Mouse (Mus musculus): ENCODE results near the gene Zmpste24.
A peak's percentile ranks its signal among the peaks of the same experiment; 100 is the strongest.
"Not testable (repeated sequence)": the region's sequence is repeated elsewhere in the genome, so short reads cannot be mapped to it uniquely, and the experiment has no call there.

The Zmpste24 gene

DNA sequence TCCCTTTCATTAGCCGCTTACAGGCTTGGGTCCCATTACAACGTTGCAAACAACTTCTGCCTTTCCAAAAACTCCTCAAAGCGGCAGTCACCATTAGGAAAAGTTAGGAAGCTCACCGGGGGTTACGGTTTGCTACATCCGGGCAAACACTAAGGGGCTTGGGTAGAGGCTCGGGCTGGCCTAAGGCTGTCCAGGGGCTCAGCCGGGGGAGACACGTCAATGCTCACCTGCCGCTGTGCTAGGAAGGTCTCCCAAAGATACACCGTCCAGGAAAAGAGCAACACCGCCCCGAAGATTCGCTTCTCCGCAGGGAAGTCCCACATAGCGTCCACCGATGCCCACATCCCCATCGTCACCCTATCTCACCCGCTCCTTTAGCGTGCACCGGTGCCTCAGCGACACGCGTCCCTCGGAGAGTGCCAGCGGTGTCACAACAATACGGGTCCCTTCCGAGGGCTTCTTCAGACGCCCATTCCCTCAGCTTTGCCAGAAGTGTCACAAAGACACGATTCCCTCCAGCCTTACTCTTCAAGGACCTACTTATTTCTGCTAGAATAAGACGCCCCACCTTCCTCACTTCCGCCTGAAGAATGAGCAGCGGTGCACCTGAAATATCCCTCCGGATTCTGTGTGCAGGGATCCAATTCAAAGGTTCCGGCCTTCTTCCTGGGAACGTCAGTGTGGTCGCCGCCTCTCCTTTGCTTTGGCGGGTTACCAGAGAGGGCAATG is at the start of gene Zmpste24:
Gene Zmpste24 (minus strand): TSS at position 592 of the 729 bp plus-strand sequence.
- peak; percentile 60 to 71 for DNase-seq (ENCODE audit: low spot score in 2 of 2)

GRCm38 (mm10) chr4:121109126-121109525 is 11.1 kb upstream of the Zmpste24 start, which contains the start of gene Tmco2:
Gene Tmco2 (minus strand): TSS chr4:121109226.
- DNase-seq (ENCODE audit: low spot score in 2 of 2) = no peak

GRCm38 (mm10) chr4:121103304-121103703 is 5.3 kb upstream of the Zmpste24 start:
- DNase-seq (ENCODE audit: low spot score in 2 of 2) = no peak

- no peak for DNase-seq (ENCODE audit: low spot score in 2 of 2)
These were observed 7.8 kb downstream of the Zmpste24 start for GRCm38 (mm10) chr4:121090211-121090610.

DNA sequence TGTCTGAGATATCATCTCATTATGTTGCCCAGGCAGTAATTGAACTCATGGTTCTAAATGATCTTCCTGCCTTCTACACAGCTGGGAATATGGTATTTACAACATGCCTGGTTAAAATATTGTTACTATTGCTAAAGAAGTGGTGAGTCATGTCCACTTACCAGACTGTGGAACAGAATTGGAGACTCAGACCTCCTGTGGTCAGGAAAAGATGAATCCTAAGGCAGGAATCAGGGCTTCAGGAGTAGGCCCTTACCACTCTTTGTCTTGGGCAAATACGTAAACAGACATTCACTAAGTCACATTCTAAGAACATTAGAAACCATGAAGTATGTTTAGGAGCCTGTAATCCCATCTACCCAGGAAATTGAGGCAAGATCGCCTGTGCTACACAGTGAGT is 9.3 kb downstream of the Zmpste24 start:
- no peak for DNase-seq (ENCODE audit: low spot score in 2 of 2)

GRCm38 (mm10) chr4:121084506-121084905 is 13.5 kb downstream of the Zmpste24 start:
- no peak for DNase-seq (ENCODE audit: low spot score in 2 of 2)

DNA sequence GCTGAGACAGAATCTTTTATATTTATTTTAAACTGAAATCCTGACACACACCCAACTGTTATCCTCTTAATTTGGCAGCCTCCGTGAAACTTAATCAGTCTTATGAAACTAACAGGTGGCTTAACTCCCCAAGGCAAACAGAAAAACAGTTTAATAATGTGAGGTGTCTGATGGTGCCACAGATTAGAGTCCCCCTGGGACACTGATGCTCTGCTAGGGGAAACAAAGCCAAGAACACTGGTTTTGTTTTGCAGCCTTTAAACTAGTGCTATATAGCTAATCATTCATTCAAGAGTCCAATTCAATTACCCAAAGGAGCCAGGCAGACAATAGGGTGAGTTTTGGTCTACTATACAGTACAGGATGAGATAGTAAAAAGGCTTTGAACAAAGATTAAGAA is 17.6 kb downstream of the Zmpste24 start:
- no peak for DNase-seq (ENCODE audit: low spot score in 2 of 2)

- no peak for DNase-seq (ENCODE audit: low spot score in 2 of 2)
These were observed 20.0 kb downstream of the Zmpste24 start for GRCm38 (mm10) chr4:121077915-121078646.

DNA sequence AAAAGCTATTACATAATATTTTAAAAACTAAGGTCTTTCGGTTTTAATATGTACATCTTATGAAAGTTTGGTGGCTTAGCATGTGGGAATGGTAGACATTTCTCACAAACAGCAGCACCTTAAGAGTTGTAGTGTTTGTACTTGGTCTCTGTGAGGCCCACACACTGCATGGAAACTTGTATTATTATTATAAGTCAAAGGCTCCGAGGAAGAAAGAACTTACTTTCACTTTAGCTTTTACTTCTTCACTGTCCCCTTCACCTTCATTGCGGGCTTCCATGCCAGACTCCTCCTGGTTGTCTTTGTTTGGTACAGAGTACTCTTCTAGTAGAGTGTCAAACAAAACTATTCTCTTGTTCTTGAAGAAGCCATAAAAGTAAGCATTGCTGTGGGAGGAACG is 23.8 kb downstream of the Zmpste24 start:
- no peak for DNase-seq (ENCODE audit: low spot score in 2 of 2)

DNA sequence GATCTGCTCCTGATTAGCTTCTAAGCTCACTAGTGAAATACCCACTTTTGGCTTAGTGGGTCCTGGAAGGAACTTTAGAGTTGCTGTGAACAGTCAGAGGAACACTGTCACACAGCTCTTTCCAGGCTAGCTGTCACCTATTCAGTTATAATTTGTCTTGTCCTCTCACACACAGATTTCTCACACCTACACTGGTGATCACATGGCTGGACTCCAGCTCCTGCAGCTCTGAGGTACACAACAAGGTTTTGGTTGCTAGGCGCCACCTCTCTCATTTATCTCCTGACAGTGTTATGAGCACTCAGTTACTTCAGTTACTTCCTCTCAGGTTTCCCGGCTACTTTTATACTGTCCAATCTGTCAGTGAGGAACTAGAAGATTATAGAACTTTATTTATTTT is 32.7 kb downstream of the Zmpste24 start:
- no peak for DNase-seq (ENCODE audit: low spot score in 2 of 2)

GRCm38 (mm10) chr4:121059218-121059617 is 38.8 kb downstream of the Zmpste24 start:
- not testable (repeated sequence) for DNase-seq (ENCODE audit: low spot score in 2 of 2)

DNA sequence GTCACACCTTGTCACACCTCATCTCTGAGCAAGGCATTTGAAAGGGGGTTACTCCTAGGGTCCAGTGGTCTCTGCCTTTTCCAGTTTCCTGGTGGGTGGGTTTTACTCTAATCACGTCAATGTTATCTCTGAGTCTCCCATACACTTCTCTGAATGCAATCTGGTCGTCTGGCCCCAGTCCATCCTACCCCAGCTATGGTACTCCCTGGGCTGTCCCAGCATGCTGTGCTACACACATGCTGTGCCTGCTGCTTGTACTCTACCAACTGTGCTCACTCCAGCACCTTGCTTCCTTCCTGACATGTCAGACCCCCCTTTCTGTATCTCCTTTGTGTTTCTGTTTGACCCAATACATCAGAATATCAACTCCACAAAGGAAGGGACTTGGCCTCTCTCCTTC is 41.0 kb downstream of the Zmpste24 start:
- no peak for DNase-seq (ENCODE audit: low spot score in 2 of 2)

DNA sequence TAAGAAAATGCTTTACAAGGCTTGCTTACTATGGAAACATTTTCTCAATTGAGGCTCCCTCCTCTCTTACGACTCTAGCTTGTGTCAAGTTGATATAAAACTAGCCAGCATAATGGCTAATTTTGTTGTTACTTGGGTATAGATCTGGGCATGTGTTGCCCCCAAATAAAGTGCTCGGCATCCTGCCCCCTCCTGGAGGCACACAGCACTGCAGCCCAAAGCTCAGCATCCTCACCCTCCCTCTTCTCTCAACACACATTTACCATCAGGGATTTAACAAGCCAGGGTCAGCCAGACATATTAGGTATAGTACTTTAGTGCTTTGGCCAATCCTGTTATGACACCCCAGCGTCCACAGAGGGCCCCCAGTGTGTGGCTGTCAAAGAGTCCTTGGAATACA is 41.7 kb downstream of the Zmpste24 start:
- no peak for DNase-seq (ENCODE audit: low spot score in 2 of 2)

- no peak for DNase-seq (ENCODE audit: low spot score in 2 of 2)
These were observed 45.4 kb downstream of the Zmpste24 start for GRCm38 (mm10) chr4:121052454-121053323.

GRCm38 (mm10) chr4:121051863-121052262 is 46.2 kb downstream of the Zmpste24 start:
- DNase-seq (ENCODE audit: low spot score in 2 of 2) = no peak

DNA sequence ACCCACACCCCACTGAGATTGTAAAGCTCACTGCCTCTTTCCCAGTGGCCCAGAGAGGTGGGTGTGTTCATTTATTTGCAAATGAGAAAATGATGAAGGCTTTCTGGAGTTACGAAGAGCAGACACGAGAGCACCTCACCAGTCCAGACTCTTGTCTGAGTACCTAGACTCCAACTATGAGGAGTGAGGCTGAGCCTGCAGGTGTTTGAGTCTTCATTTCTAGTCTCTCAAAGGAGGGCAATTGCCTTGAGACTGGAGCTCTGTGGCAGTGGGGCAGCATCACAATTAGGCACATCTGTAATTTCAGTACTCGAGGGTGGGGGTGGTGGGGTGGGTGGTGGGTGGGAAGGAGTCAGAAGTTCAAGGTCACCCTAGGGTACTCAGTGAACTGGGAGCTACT is 55.1 kb downstream of the Zmpste24 start:
- DNase-seq (ENCODE audit: low spot score in 2 of 2) = no peak

GRCm38 (mm10) chr4:121042472-121042871 is 55.6 kb downstream of the Zmpste24 start:
- DNase-seq (ENCODE audit: low spot score in 2 of 2) = no peak

GRCm38 (mm10) chr4:121040897-121041671 is 57.0 kb downstream of the Zmpste24 start:
- no peak for DNase-seq (ENCODE audit: low spot score in 2 of 2)

- no peak for DNase-seq (ENCODE audit: low spot score in 2 of 2)
These were observed 57.7 kb downstream of the Zmpste24 start for GRCm38 (mm10) chr4:121040323-121040722.

DNA sequence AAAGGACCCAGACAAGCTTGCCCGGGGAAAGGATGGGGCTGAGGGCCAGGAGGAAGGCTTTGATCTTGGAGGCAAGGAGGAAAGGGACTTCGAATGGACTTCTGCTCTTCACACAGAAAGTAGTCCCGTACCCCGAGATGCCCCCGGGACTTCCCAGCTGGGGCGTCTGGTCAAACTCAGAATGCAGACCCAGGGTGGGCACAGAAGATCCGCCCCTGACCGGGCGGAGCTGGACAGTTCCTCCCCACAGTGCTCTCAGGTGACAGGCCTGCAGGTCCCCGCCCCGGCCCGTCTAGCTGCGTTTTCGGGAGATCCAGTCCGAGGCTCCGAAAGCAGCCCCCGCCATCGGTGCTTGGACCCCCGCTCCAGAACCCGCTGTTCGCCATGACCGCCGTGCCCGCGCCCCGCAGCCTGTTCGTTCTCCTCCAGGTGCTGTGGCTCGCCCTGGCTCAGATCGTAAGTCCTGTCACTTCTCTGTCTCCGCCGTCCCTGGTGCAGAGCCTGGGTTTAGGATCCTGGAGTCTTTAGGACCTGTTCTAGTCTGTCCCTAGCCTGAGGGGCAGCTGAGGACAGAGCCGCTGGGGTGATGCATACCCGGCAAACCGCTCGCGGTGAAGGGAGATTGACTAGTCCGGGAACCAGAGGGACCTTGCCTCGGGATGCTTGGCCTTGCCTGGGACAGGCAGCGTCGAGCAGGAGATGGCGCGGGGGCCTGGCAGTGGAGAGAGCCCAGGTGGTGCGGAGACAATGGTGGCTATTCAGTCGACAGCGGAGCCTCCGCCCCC is 58.5 kb downstream of the Zmpste24 start, which contains the start of gene Col9a2:
Gene Col9a2 (plus strand): TSS at position 55 of the 785 bp plus-strand sequence.
- no peak for DNase-seq (ENCODE audit: low spot score in 2 of 2)
